Mouse (Mus musculus): Measurements from ENCODE around the gene Pcgf3.
A peak's percentile ranks its signal among the peaks of the same experiment; 100 is the strongest.

DNA sequence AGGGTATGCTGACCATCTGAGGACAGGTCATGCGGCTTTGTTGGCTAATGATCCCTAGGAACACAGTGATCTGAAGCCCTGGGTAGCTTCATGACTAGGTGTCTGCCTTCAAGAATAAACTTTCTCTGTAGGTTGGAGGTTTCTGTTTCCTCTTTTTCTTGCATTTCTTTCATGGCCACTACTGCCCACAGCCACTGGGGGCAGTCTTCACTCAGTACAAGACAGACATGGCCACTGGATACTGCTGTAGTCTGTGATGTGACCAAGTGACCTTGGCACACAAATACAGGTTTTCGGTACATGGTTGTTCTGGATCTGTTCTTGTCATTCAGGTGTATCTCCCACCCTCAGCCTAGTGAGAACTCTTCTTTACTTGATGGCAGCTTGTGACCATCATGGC lies 24.2 kb downstream of the Pcgf3 start:
- TF ChIP-seq CTCF (conservative IDR thresholded peaks at IDR 0.05; ENCODE audit: insufficient read depth, insufficient read length, low read depth, low read length) = peak; percentile 72
- TF ChIP-seq POLR2A (IDR thresholded peaks at IDR 0.05; ENCODE audit: low read depth, low read length) = no peak

All from kidney, adult 2 months (tissue).